Mouse (Mus musculus): ENCODE data around the gene Olfr68.
"Not testable (repeated sequence)": the region's sequence is repeated elsewhere in the genome, so short reads cannot be mapped to it uniquely, and the experiment has no call there.

Olfr68 gene

DNA sequence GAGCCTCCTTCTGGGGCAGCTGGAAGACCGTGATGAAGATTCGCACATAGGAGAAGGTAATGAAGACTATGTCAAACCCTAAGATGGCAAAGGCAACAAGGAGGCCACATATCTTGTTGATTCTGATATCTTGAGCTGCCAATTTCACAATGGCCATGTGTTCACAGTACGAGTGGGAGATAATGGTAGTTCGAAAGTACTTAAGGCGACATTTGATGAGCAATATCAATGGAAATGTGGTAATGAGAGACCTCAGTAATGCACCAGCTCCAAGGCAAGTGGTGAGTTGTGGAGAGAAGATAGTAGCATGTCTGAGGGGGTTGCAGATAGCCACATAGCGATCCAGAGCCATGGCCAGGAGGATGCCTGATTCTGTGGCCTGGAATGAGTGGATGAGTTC is 11.8 kb downstream of the Olfr68 start:
- DNase-seq (ENCODE audit: low read depth): not testable (repeated sequence)

DNA sequence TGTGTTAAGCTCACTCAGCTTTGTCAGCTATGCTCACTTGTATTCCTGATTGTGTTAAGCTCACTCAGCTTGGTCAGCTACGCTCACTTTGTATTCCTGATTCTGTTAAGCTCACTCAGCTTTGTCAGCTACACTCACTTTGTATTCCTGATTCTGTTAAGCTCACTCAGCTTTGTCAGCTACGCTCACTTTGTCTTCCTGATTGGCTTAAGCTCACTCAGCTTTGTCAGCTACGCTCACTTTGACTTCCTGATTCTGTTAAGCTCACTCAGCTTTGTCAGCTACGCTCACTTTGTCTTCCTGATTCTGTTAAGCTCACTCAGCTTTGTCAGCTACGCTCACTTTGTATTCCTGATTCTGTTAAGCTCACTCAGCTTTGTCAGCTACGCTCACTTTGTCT is 17.3 kb downstream of the Olfr68 start:
- DNase-seq (ENCODE audit: low read depth): not testable (repeated sequence)

DNA sequence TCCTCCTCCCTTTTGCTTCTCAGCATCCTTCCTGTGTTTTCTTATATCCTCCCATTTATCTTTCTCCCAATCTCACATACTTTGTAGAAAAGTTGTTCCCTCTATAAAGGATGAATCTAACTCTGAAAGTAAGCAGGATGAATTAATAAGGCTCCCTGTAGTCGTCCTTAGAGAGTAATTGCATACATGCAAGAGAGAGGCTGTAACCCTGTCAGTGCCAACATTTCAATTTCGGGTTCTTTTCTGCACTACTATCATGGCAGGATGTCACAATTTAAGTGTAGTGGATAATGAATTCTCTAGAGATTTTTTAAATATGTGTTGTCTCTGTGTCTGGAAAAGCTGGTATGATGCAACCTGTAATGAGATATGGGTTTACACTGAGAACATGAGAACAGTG is 22.3 kb downstream of the Olfr68 start, which contains the start of gene Olfr630:
Gene Olfr630 (minus strand): TSS at position 101 of the 400 bp plus-strand sequence.
- no peak for DNase-seq (ENCODE audit: low read depth)

DNA sequence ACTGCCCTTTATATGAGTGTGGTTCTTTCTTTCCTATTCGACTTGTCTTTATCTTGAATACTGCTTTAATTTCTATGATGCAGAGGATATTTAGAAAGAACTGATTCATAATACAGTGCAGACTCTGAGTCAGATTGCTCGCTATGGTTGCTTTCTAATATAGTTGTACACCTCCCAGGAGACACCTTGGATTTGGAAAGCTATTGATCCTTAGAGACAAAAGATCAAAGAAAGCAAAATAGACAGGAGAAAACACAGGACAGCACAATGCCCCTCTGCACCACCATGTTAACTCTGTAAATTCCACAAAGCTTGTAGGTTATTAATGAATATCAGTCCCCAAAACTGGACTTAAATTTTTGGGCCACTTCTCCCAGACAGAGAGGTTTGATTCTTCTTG is 34.7 kb downstream of the Olfr68 start, which contains the start of gene Olfr629:
Gene Olfr629 (minus strand): TSS at position 101 of the 400 bp plus-strand sequence.
- no peak for DNase-seq (ENCODE audit: low read depth)

DNA sequence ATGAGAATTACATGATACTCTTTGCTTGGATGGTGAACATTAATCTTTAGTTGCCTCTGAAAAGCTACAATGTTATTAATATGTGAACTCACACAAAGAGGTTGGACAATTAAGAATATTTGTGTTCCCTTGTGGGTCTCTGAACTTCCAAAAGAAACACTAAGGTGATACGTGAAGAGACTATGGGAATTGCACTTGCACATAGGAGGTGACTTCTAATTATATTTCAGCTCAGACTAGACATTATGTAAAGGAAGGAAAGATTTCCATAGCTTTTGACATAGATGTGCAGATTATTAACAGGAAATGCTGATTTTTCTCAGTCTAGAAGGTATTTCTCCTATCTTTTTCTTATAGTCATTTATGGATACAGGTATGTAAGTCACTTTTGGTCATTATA is 49.4 kb downstream of the Olfr68 start, which contains the start of gene Olfr628:
Gene Olfr628 (plus strand): TSS at position 301 of the 400 bp plus-strand sequence.
- no peak for DNase-seq (ENCODE audit: low read depth)
